Mouse (Mus musculus): Measurements from ENCODE around the gene Zfp334. TPM values are rescaled to one million over a fixed set of nuclear protein-coding genes. Genes with fewer than 3 reads are reported as not detected.
A peak's percentile ranks its signal among the peaks of the same experiment; 100 is the strongest.

Zfp334 gene
- 1 to 10 TPM; 2.3 to 2.5 TPM for total RNA-seq (2021)
- long read RNA-seq, experiment 1, full-length matches to known transcripts = 3 of 5 reads
- long read RNA-seq, experiment 1, partial matches to known transcripts = 0 of 5 reads
- long read RNA-seq, experiment 1, other reads (novel, unspliced or antisense) = 2 of 5 reads
- long read RNA-seq, experiment 2, full-length matches to known transcripts = 1 of 1 reads
- long read RNA-seq, experiment 2, partial matches to known transcripts = 0 of 1 reads
- long read RNA-seq, experiment 2, other reads (novel, unspliced or antisense) = 0 of 1 reads

- peak; percentile 95 to 96 for DNase-seq
Measured at GRCm38 (mm10) chr2:165387844-165388495, at the start of gene Zfp334. Gene Zfp334, minus strand, starts transcription at chr2:165388259.

DNA sequence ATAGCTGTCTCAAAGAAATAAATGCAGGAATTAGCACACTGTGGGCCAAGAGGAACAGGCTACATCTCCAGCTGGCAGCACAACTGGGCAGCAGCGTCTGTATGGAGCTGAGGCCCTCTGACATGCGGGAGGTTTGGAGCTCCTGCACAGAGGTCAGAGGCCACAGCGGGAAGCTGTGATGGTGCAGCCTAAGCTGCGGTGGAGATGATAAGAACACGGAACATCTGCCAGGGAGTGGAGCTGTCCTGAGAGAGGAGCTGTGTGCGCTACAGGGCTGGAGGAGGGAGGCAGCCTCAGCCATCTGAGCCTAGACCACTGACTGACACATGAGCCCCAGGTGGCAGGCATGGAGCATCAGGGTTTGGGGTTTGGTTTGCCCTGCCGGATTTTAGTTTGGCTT, 40.6 kb upstream of the Zfp334 start:
- DNase-seq = no peak

- DNase-seq = no peak
Measured at GRCm38 (mm10) chr2:165420195-165420594, 32.1 kb upstream of the Zfp334 start.

DNA sequence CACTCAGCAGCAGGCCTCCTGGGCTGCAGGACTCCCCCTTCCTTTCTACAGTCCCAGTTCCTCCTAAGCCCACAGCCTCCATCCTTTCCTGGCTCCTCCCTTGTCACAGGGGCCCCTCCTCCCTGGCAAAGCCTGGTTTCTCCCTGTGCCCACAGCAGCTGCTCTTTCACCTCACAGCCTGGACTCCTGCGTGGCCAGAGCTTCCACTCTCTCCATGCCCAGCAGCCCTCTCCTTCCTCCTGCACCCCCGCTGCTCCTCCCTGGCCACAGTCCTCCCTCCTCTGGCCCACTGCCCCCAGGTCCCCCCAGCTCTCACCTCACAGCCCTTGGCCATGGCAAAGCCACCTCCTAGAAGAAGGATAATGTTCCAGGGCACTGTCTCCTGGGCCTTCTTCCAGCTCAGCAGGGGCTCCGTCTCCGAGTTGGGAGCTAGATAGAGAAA, 31.6 kb upstream of the Zfp334 start:
- no peak for DNase-seq

- DNase-seq = no peak
Measured at GRCm38 (mm10) chr2:165418577-165418976, 30.5 kb upstream of the Zfp334 start.

- no peak for DNase-seq
Measured at GRCm38 (mm10) chr2:165417291-165417690, 29.2 kb upstream of the Zfp334 start.

GRCm38 (mm10) chr2:165415795-165416194, 27.7 kb upstream of the Zfp334 start:
- DNase-seq = no peak

DNA sequence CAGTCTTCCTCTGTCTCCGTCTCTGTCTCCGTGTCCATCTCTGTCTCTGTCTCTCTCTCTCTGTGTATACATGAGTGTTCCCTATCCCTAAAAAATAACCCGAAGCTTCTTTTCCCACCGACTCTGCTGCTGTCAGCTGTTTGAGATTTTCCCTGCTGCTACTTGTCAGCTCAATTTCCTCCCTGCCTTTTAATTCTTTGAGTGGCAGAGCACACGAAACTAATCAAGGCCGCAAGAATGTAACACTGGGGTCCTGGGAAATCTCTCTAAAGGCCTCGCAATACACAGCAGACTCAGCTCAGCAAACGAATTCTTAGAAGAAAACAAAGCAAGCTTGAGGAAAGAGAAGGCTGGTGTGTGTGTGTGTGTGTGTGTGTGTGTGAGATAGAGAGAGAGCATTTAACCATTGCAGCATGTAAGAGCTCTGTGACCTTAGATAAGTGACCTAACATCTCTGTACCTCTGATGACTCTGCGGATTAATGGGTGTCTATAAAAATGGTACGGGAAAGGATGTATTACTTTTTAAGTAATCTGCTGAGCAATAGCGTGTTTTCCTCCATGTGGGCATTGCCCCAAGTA, 27.2 kb upstream of the Zfp334 start:
- DNase-seq = no peak

DNA sequence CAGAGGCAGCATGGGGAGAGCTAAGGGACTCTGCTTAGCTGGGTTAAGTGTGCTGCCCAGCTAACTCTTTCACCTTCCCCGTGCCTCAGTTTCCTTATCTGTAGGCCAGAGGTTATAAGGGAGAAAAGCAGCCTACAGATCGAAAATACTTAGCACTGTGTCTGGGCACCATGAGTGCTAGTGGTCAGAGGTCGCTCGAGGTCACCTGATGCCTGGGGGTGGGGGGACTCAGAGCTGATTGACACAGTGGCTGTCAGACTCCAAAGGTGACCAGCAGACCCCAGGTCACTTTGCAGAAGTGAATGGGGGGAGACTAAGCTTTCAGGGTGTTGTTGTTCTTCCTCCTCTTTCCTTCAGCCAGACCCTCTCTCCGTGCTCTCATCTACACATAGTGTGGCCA, 26.3 kb upstream of the Zfp334 start:
- DNase-seq = no peak

DNA sequence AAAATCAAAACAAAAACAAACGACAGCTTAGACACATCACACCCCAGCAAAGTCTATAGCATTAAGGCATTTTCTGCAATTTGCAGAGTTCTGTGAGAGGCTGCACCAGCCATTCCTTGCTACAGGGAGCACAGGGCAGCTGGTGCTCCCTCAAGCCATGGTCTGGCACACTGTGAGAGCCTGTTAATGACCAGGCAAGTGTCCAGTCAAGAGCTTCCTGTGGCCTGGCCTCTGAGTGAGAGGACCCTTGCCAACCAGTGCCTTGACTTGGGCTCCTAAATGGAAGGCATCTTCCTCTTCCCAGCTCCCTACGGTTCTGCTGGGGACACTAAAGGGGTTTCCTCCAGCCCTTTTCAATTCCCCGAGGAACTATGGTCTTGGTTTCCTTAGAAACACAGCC, 25.8 kb upstream of the Zfp334 start:
- no peak for DNase-seq

DNA sequence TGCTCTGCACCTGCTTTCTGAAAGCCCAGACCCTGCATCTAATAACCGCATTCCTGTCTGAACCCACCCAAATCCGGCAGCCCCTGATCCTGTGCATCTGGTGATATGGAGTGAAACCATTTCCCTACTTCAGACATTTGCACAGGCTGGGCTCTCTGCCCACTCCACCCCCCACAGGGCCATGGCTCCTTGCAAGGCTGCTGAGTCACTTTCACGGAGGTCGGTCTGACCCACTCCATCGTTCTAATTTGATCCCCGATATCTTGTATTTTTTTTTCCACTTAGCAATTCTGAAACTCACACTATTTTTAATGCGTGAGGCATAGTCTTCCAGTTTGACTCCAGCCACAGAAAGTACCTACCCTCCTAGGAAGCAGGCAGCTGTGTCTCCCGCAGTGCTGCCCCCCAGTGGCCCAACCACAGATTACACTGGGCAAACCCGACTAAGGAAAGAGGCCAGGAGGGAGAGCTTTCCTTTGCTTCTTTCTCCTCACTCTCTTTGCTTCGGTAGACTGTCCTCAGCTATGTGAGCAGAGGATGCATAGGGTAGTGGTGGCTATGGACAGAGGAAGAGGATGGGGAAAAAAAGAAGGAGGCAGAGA, 19.7 kb upstream of the Zfp334 start:
- peak; percentile 68 to 91 for DNase-seq

- peak; percentile 18 to 37 for DNase-seq
Measured at GRCm38 (mm10) chr2:165405351-165405750, 17.3 kb upstream of the Zfp334 start.

DNA sequence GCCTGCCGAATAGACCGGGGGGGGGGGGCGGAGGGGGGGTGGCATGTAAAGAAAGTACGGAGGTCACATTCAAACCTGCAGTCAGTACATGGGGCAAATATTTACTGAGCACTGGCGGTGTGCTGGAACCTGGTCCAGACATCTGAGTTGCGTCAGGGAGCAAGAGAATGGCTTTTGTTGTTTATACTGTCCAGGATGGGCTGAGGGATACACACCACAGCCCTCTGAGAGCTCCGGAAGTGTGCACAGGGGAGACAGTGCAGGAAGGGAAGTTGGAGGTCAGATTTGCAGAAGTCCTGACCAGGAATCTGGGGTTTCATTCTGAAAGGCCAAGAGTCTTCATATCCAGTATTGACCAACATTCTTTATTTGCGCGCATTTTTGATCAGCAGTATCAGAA, 16.9 kb upstream of the Zfp334 start:
- DNase-seq = peak in 1 of 2 experiments; percentile 49

DNA sequence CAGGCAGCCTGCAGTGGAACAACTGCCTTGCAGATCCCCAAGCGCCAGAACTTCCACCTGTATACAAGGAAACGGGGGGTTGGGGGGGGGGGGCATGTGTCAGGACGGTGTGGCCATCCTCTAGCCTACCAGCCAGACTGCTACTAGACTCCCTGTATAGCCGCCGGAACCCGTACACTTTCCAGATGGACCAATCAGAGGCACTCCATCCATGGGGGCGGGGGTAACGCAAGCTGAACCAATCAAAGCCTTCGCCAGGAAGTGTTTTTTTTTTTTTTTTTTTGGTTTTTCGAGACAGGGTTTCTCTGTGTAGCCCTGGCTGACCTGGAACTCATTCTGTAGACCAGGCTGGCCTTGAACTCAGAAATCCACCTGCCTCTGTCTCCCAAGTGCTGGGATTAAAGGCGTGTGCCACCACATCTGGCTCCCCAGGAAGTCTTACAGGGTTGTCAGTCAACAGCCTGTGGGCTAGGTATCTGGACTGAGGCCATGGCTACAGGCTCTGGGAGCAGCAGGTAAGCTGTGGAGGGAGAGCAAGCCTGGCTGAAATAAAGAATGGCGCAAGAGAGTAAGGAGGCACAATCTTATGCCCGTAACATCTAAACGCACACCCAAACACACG, 10.2 kb upstream of the Zfp334 start:
- DNase-seq = no peak

- DNase-seq = peak in 1 of 2 experiments; percentile 30
Measured at GRCm38 (mm10) chr2:165397502-165398163, 9.6 kb upstream of the Zfp334 start.

GRCm38 (mm10) chr2:165396831-165397501, 8.9 kb upstream of the Zfp334 start:
- DNase-seq = peak; percentile 50 to 62

- no peak for DNase-seq
Measured at GRCm38 (mm10) chr2:165392156-165392555, 4.1 kb upstream of the Zfp334 start.

DNA sequence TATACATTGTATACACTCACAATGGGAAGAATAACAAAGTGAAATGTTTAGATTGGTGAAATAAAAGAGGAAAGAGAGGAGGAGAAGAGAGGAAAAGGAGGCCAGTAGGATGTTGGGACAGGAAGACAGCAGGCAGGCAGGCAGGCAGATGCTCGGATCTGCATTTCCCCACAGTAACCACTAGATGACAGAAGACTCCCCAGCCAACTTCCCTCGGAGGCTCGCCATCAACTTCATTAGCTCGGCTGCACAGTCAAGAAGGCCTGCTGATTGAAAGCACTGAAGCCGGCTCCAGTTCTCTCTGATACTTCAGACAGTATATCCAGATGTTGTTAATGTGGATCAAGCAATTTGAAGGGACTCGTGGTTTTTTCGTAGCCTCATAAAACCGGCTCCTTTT, 3.5 kb upstream of the Zfp334 start:
- DNase-seq = peak; percentile 65 to 67

DNA sequence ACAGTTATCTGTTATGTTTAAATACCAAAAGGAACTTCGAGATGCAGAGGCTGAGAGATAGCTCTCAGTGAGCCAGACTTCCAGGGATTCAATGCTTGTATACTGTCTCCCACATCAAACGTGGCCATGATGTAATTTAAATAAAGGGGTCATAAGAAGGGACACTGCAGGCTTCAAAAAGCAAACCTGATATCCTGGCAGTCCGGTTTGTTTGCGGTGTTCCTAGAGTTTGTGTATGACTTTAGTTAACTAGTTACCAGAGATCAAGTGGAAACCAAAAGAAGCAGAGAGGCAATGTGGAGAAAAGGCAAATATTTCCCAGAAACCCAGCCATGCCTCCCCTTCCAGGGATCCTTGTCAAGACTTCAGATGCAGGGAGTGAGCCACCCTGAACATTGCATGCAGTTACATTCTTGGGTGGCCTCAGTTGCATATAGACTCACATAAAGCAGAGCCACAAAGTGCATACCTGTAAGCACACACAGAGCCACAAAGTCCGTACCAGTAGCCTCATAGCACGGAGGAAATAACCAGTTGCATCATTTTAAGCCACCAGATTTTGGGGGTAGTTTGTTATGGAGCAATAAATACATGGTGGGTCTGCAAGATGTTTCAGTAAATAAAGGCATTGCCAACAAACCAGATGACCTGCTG, 1.4 kb upstream of the Zfp334 start:
- DNase-seq = no peak

GRCm38 (mm10) chr2:165387370-165387769, 689 bp downstream of the Zfp334 start:
- DNase-seq = no peak

GRCm38 (mm10) chr2:165380050-165380449, 8.0 kb downstream of the Zfp334 start:
- DNase-seq = no peak
